Mouse (Mus musculus): ENCODE results near the gene Dscam.

DNA sequence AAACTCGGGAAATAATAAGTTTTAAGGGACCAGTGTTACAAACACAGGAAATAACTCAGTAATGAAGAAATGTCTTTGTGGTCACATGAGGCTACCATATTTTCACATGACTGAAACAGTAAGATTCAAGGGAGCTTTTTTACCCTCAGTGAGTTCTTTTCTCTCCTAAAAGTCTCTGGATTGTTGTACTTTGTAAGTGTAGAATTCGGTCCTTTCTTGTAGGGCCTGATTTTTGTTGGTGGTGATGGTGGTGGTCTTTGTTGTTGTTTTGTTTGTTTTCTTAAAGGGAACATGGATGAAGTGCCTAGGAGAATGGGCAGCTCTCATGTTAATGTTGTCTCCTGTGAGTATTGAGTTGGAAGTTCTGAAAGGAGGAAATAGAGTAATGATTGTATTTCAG is 33.0 kb upstream of the Dscam start:
- TF ChIP-seq POLR2A (IDR thresholded peaks at IDR 0.05; ENCODE audit: low read depth, low read length): no peak
- no peak for TF ChIP-seq CTCF (IDR thresholded peaks at IDR 0.05; ENCODE audit: extremely low read depth, insufficient read depth, insufficient read length, insufficient replicate concordance)
